Mouse (Mus musculus) MEL (cell line): ENCODE data around the gene Oaz1. TPM values are rescaled to one million over a fixed set of nuclear protein-coding genes. Genes with fewer than 3 reads are reported as not detected.

ENCODE experiments used
- DNase-seq: peaks from one replicate; pipeline ENCODE4 v3.0.0; 2011; ENCODE audit warnings: low read depth, low spot score
- H3K27ac ChIP-seq: 2 replicates; pipeline ENCODE4 v1.5.1; 2012; ENCODE audit warnings: low read depth, mild to moderate bottlenecking, control low read depth, low read length, moderate library complexity; ENCODE audit not compliant: control insufficient read depth
- H3K27me3 ChIP-seq, 2 experiments: fragments of 150-350 bp in 1 of 2; sonication (generic) in 1 of 2; 2 replicates each; pipeline ENCODE4 v1.6.1; 2012; ENCODE audit warnings: low read length in 2 of 2, mild to moderate bottlenecking in 2 of 2, improper control_type of control experiment in 1 of 2, moderate library complexity in 1 of 2; ENCODE audit not compliant: insufficient read depth in 2 of 2, control insufficient read depth in 1 of 2
- H3K36me3 ChIP-seq, 2 experiments: 2 replicates each; pipeline ENCODE4 v1.6.1; 2012 to 2014; ENCODE audit warnings: low read length in 2 of 2, improper control_type of control experiment in 1 of 2, inconsistent platforms in 1 of 2, mild to moderate bottlenecking in 1 of 2; ENCODE audit not compliant: insufficient read depth in 2 of 2, control insufficient read depth in 1 of 2
- H3K4me1 ChIP-seq, 2 experiments: fragments of 150-350 bp in 1 of 2; sonication (generic) in 1 of 2; 2 replicates each; pipeline ENCODE4 v1.6.1; 2012; ENCODE audit warnings: low read length in 2 of 2, improper control_type of control experiment in 1 of 2, mild to moderate bottlenecking in 1 of 2; ENCODE audit not compliant: insufficient read depth in 2 of 2, control insufficient read depth in 1 of 2
- H3K4me3 ChIP-seq, 2 experiments: fragments of 150-350 bp in 1 of 2; sonication (generic) in 1 of 2; 2 replicates each; pipeline ENCODE4 v1.5.1; 2012; ENCODE audit warnings: low read depth in 2 of 2, low read length in 2 of 2, mild to moderate bottlenecking in 2 of 2, moderate library complexity in 2 of 2, control low read depth in 1 of 2, improper control_type of control experiment in 1 of 2; ENCODE audit not compliant: control insufficient read depth in 1 of 2, insufficient read depth in 1 of 2
- H3K79me2 ChIP-seq: 2 replicates; pipeline ENCODE4 v1.6.1; 2012; ENCODE audit warnings: mild to moderate bottlenecking, low read length, moderate library complexity; ENCODE audit not compliant: control insufficient read depth, poor library complexity, insufficient read depth
- H3K9ac ChIP-seq: 2 replicates; pipeline ENCODE4 v1.6.1; 2012; ENCODE audit warnings: low read depth, mild to moderate bottlenecking, control low read depth, low read length, moderate library complexity; ENCODE audit not compliant: control insufficient read depth, poor library complexity, severe bottlenecking
- H3K9me3 ChIP-seq: fragments of 150-350 bp; sonication (generic); replicated peaks from 2 replicates; pipeline ENCODE4 v1.6.1; 2012; ENCODE audit warnings: mild to moderate bottlenecking, low read length, improper control_type of control experiment, moderate library complexity; ENCODE audit not compliant: insufficient read depth
- CTCF ChIP-seq, 3 experiments: IDR thresholded peaks in 2 of 3; conservative IDR thresholded peaks in 1 of 3; 2 replicates each; pipeline ENCODE4 v1.5.1; 2011 to 2012; ENCODE audit warnings: low read length in 3 of 3, low read depth in 2 of 3, mild to moderate bottlenecking in 2 of 3, improper control_type of control experiment in 1 of 3, inconsistent platforms in 1 of 3, mixed read lengths in 1 of 3, moderate library complexity in 1 of 3; ENCODE audit not compliant: control insufficient read depth in 1 of 3, insufficient read depth in 1 of 3, poor library complexity in 1 of 3, severe bottlenecking in 1 of 3
- E2F4 ChIP-seq: IDR thresholded peaks from 2 replicates; pipeline ENCODE4 v1.6.1; 2011; ENCODE audit warnings: low read depth, low read length, improper control_type of control experiment, borderline replicate concordance
- EP300 ChIP-seq, 2 experiments: IDR thresholded peaks; 2 replicates each; pipeline ENCODE4 v1.6.1; 2011; ENCODE audit warnings: improper control_type of control experiment in 2 of 2, low read length in 2 of 2, low read depth in 1 of 2, mild to moderate bottlenecking in 1 of 2
- ETS1 ChIP-seq: IDR thresholded peaks from 2 replicates; pipeline ENCODE4 v1.6.1; 2012; ENCODE audit warnings: low read depth, mild to moderate bottlenecking, inconsistent platforms, low read length, improper control_type of control experiment, moderate library complexity
- GABPA ChIP-seq: IDR thresholded peaks from 2 replicates; pipeline ENCODE4 v1.6.1; 2012; ENCODE audit warnings: low read depth, mild to moderate bottlenecking, inconsistent platforms, low read length, improper control_type of control experiment, moderate library complexity
- HCFC1 ChIP-seq: IDR thresholded peaks from 2 replicates; pipeline ENCODE4 v1.6.1; 2012; ENCODE audit warnings: low read depth, mild to moderate bottlenecking, inconsistent platforms, low read length, improper control_type of control experiment, moderate library complexity
- JUND ChIP-seq: IDR thresholded peaks from 2 replicates; pipeline ENCODE4 v1.6.1; 2011; ENCODE audit warnings: low read depth, mild to moderate bottlenecking, improper control_type of control experiment, low read length
- MAFK ChIP-seq: IDR thresholded peaks from 2 replicates; pipeline ENCODE4 v1.6.1; 2011; ENCODE audit warnings: low read depth, mild to moderate bottlenecking, low read length, improper control_type of control experiment, borderline replicate concordance
- MAX ChIP-seq: IDR thresholded peaks from 2 replicates; pipeline ENCODE4 v1.6.1; 2011; ENCODE audit warnings: low read length, improper control_type of control experiment
- MXI1 ChIP-seq: IDR thresholded peaks from 2 replicates; pipeline ENCODE4 v1.6.1; 2011; ENCODE audit warnings: mild to moderate bottlenecking, low read depth, low read length, improper control_type of control experiment
- MYC ChIP-seq: IDR thresholded peaks from 2 replicates; pipeline ENCODE4 v1.6.1; 2011; ENCODE audit warnings: low read depth, mild to moderate bottlenecking, low read length, improper control_type of control experiment, moderate library complexity
- NELFE ChIP-seq: IDR thresholded peaks from 2 replicates; pipeline ENCODE4 v1.6.1; 2011; ENCODE audit warnings: low read depth, low read length, improper control_type of control experiment
- NRF1 ChIP-seq: IDR thresholded peaks from 2 replicates; pipeline ENCODE4 v1.6.1; 2014; ENCODE audit warnings: low read depth, mild to moderate bottlenecking, inconsistent platforms, low read length, improper control_type of control experiment, moderate library complexity; ENCODE audit not compliant: poor library complexity, insufficient read depth, severe bottlenecking
- POLR2AphosphoS5 ChIP-seq: IDR thresholded peaks from 2 replicates; pipeline ENCODE4 v1.6.1; 2012; ENCODE audit warnings: low read depth, borderline replicate concordance, mild to moderate bottlenecking, inconsistent platforms, low read length, moderate library complexity, mixed read lengths
- SMC3 ChIP-seq: IDR thresholded peaks from 2 replicates; pipeline ENCODE4 v1.6.1; 2011; ENCODE audit warnings: low read depth, low read length, improper control_type of control experiment
- TAL1 ChIP-seq: IDR thresholded peaks from 2 replicates; pipeline ENCODE4 v1.6.1; 2012; ENCODE audit warnings: mild to moderate bottlenecking, inconsistent platforms, low read length, moderate library complexity, mixed read lengths
- TBP ChIP-seq: IDR thresholded peaks from 2 replicates; pipeline ENCODE4 v1.8.0; 2011; ENCODE audit warnings: low read depth, low read length, improper control_type of control experiment
- TCF12 ChIP-seq: IDR thresholded peaks from 2 replicates; pipeline ENCODE4 v1.6.1; 2014; ENCODE audit warnings: low read depth, mild to moderate bottlenecking, inconsistent platforms, low read length, improper control_type of control experiment, moderate library complexity
- USF1 ChIP-seq: IDR thresholded peaks from 2 replicates; pipeline ENCODE4 v1.6.1; 2014; ENCODE audit warnings: low read depth, mild to moderate bottlenecking, inconsistent platforms, low read length, improper control_type of control experiment, moderate library complexity
- ZKSCAN1 ChIP-seq: IDR thresholded peaks from 2 replicates; pipeline ENCODE4 v1.6.1; 2012; ENCODE audit warnings: low read depth, mild to moderate bottlenecking, inconsistent platforms, low read length, improper control_type of control experiment, moderate library complexity
- ZMIZ1 ChIP-seq: IDR thresholded peaks from 2 replicates; pipeline ENCODE4 v1.6.1; 2012; ENCODE audit warnings: low read depth, mild to moderate bottlenecking, inconsistent platforms, low read length, improper control_type of control experiment, moderate library complexity
- ZNF384 ChIP-seq: IDR thresholded peaks from 2 replicates; pipeline ENCODE4 v1.6.1; 2012; ENCODE audit warnings: low read depth, mild to moderate bottlenecking, inconsistent platforms, low read length, improper control_type of control experiment
- polyA plus RNA-seq, 2 experiments: library from polyadenylated mRNA; stranded (reverse) in 1 of 2; unstranded in 1 of 2; fragments of >175 nt in 1 of 2; fragments of >200 nt in 1 of 2; gene quantifications; 2 replicates each; pipeline versions ENCODE4 v1.2.1 to v1.2.4; 2012; ENCODE audit warnings: low replicate concordance in 2 of 2, low read depth in 1 of 2; ENCODE audit not compliant: insufficient read length in 2 of 2, insufficient read depth in 1 of 2, missing spikeins in 1 of 2
- total RNA-seq: library from RNA; depleted of rRNA; stranded (reverse); fragments of 300-350 nt; gene quantifications from 2 replicates; pipeline ENCODE4 v1.2.3, GENCODE M21; 2012

Oaz1 gene
- total and polyA plus RNA-seq, 3 experiments: 983 to 1,528 TPM; not detected in 1

GRCm38 (mm10) chr10:80838346-80838912 is 12.0 kb downstream of the Oaz1 start:
- Histone ChIP-seq H3K9ac (no peak overlapping the region), H3K79me2 (no peaks in the 10 kb centered on the region), H3K27ac (no peak overlapping the region), H3K4me3 (no peak overlapping the region), H3K4me1 (no peaks in the 10 kb centered on the region), H3K36me3 (no peaks in the 10 kb centered on the region), H3K9me3 (no peaks in the 10 kb centered on the region), H3K27me3 (no peaks in the 10 kb centered on the region; a peak in 1 of 4 replicates)
- TF ChIP-seq SMC3 (no peak), JUND (no peak), ETS1 (no peak), HCFC1 (no peak), MAX (no peak), MXI1 (no peak), ZMIZ1 (no peak), E2F4 (no peak), NRF1 (no peak), TCF12 (no peak), MAFK (no peak)
- no peak for DNase-seq

GRCm38 (mm10) chr10:80839848-80840247 is 13.4 kb downstream of the Oaz1 start:
- no peak overlapping the region for H3K4me3 ChIP-seq
- DNase-seq: no peak
- no peaks in the 10 kb centered on the region for H3K36me3 ChIP-seq
- no peaks in the 10 kb centered on the region for H3K4me1 ChIP-seq
- no peaks in the 10 kb centered on the region for H3K9me3 ChIP-seq
- no peak overlapping the region for H3K9ac ChIP-seq
- no peak overlapping the region for H3K27ac ChIP-seq
- TF ChIP-seq TCF12 (no peak), CTCF (IDR thresholded peaks at IDR 0.05 in 2 of 3, conservative IDR thresholded peaks at IDR 0.05 in 1 of 3; ENCODE audit: control insufficient read depth in 1 of 3, insufficient read depth in 1 of 3, low read depth in 2 of 3, low read length in 3 of 3, poor library complexity in 1 of 3, severe bottlenecking in 1 of 3) (no peak), HCFC1 (no peak), POLR2AphosphoS5 (no peak), ETS1 (no peak), NELFE (no peak), ZNF384 (no peak), SMC3 (no peak), GABPA (no peak), EP300 (IDR thresholded peaks at IDR 0.05; ENCODE audit: low read depth in 1 of 2, low read length in 2 of 2) (no peak), TAL1 (no peak), JUND (no peak), MYC (no peak), TBP (no peak), USF1 (no peak), ZKSCAN1 (no peak), MAX (no peak)
- no peaks in the 10 kb centered on the region for H3K79me2 ChIP-seq
- no peaks in the 10 kb centered on the region; a peak in 1 of 4 replicates for H3K27me3 ChIP-seq
